Mouse (Mus musculus) adrenal gland, adult (tissue): Measurements from ENCODE around the gene Dab2.

Experiments
- DNase-seq, 2 experiments: peaks; one replicate each; pipeline ENCODE4 v3.0.0; 2022 to 2023; ENCODE audit warnings: low spot score in 1 of 2; ENCODE audit not compliant: inconsistent age in 2 of 2

Gene Dab2

GRCm38 (mm10) chr15:6461381-6461780 lies 161.8 kb downstream of the Dab2 start:
- DNase-seq: no peak

DNA sequence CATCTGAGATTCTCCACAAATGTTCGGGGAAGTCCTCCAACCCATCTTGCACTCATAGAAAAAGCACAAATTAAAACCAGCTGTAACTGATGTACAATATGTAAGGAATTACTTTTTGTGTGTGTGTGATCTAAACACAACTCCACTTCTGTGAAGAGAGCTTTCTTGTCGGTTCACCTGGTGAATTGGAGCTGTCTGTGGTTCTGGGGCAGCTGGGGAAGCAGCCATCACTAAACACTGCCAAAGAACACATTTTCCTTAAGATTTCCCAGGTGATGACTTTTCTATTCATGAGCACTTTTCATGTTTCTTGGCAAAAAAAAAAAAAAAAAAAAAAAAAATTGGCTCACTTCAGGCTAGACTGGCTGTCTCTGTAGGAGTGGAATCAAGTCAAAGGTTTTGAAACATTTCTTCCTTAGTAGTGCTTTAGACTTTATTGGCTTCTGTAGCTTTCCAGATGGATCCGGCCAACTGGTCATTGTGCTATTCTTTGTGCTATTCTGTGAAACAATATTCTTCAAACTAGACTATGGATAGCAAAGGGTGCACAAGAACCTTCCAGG lies 163.9 kb downstream of the Dab2 start:
- DNase-seq: no peak

DNA sequence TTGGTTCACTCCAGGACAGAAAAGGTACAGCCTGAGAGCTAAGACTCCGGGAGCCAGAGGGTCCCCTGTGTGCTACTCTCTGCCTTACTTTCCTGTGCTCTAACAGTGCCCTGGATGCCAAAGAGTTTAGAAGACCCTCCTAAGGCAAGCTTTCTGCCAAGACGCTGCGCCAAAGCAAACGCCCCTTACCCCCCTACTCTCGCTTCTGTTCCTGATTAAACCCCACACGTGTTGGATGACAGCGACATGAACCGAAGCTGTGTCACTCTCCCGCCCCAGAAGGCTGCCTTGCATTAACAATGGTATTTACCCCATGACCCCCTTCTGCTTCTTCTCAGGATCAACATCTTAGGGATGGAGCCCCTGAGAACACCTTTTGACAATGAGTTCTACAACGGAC lies 167.4 kb downstream of the Dab2 start:
- DNase-seq: no peak

- no peak for DNase-seq
Observed at GRCm38 (mm10) chr15:6468845-6469244, 169.3 kb downstream of the Dab2 start.

DNA sequence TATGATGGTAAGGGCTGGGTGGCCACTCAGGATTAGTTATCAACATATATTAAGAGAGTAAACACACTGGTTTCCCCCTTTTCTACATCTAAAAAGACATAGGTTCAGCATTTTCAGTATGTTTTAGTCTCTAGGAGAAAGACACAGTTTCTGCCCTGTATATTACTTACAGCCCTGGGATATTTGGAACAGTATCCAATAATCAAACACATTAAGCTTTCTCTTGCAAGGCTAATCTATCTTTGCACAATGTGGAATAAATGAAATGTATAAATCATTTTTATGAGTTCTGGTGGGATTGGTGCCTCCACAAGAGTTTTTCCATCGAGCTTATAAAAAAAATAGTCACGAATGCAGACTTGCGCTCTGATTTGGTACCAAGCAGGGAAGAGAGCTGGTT lies 169.8 kb downstream of the Dab2 start:
- DNase-seq: no peak

DNA sequence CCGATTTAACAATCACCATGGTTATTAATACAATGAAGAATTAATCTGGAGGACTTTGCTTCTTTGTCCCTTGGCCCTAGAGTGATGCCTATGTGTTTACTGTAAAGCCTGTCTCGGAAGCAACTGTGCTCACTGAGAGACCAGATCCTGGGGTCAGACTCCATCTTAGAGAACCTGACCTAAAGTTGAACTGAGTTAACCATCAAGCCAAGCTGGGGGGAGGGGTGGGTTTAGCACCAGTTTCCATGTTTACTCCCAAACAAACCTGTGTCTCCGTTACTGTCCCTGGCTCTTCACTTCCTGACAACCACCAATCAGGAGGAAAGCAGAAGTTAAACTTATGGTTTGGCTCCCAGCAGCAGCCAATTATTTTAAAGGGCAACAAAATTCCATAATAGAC lies 184.0 kb downstream of the Dab2 start:
- no peak for DNase-seq
